Mouse (Mus musculus) thymus, postnatal 4 days (tissue): ENCODE data around the gene Pofut1.

Experiments
- DNase-seq: peaks from one replicate; pipeline ENCODE4 v3.0.0; 2021

The Pofut1 gene

GRCm38 (mm10) chr2:153290938-153291928 lies 49.9 kb downstream of the Pofut1 start, which contains the start of gene Kif3b:
Kif3b (plus strand) TSS chr2:153291413.
- DNase-seq = peak; percentile 90

- no peak for DNase-seq
Observed at GRCm38 (mm10) chr2:153292305-153292861, 51.0 kb downstream of the Pofut1 start.

GRCm38 (mm10) chr2:153295196-153295595 lies 53.9 kb downstream of the Pofut1 start:
- DNase-seq = no peak

- DNase-seq = no peak
Observed at GRCm38 (mm10) chr2:153297771-153298170, 56.4 kb downstream of the Pofut1 start.

GRCm38 (mm10) chr2:153298460-153298859 lies 57.1 kb downstream of the Pofut1 start:
- DNase-seq = no peak

- DNase-seq = no peak
Observed at GRCm38 (mm10) chr2:153298863-153299262, 57.5 kb downstream of the Pofut1 start.

- no peak for DNase-seq
Observed at GRCm38 (mm10) chr2:153301123-153301522, 59.8 kb downstream of the Pofut1 start.

GRCm38 (mm10) chr2:153305240-153305639 lies 63.9 kb downstream of the Pofut1 start:
- no peak for DNase-seq

GRCm38 (mm10) chr2:153308586-153308985 lies 67.3 kb downstream of the Pofut1 start:
- peak; percentile 16 for DNase-seq

GRCm38 (mm10) chr2:153309106-153309505 lies 67.8 kb downstream of the Pofut1 start:
- no peak for DNase-seq

- no peak for DNase-seq
Observed at GRCm38 (mm10) chr2:153310228-153310627, 68.9 kb downstream of the Pofut1 start.

- no peak for DNase-seq
Observed at GRCm38 (mm10) chr2:153312884-153313283, 71.6 kb downstream of the Pofut1 start.

GRCm38 (mm10) chr2:153318408-153318807 lies 77.1 kb downstream of the Pofut1 start:
- DNase-seq = no peak

GRCm38 (mm10) chr2:153319036-153319643 lies 77.8 kb downstream of the Pofut1 start:
- no peak for DNase-seq
